Mouse (Mus musculus) C2C12 (cell line): ENCODE results near the gene Fxyd1.

Experiments
- CTCF ChIP-seq: IDR thresholded peaks from one replicate; pipeline ENCODE4 v1.5.1; 2011; ENCODE audit not compliant: control insufficient read depth, insufficient read depth, insufficient read length
- FOSL1 ChIP-seq: IDR thresholded peaks from one replicate; pipeline ENCODE4 v1.8.0; 2011; ENCODE audit warnings: mild to moderate bottlenecking, low read length; ENCODE audit not compliant: poor library complexity, insufficient read depth, severe bottlenecking
- MAX ChIP-seq: IDR thresholded peaks from one replicate; pipeline ENCODE4 v1.6.1; 2011; ENCODE audit warnings: mild to moderate bottlenecking, control low read depth
- MYOD1 ChIP-seq: IDR thresholded peaks from one replicate; pipeline ENCODE4 v1.6.1; 2011; ENCODE audit warnings: low read depth; ENCODE audit not compliant: control insufficient read depth, insufficient read length
- MYOG ChIP-seq: IDR thresholded peaks from one replicate; pipeline ENCODE4 v1.6.1; 2011; ENCODE audit not compliant: control insufficient read depth, insufficient read length; ENCODE audit errors: extremely low read depth
- USF1 ChIP-seq: IDR thresholded peaks from one replicate; pipeline ENCODE4 v1.6.1; 2011; ENCODE audit warnings: low read depth, mild to moderate bottlenecking, control low read depth, moderate library complexity

DNA sequence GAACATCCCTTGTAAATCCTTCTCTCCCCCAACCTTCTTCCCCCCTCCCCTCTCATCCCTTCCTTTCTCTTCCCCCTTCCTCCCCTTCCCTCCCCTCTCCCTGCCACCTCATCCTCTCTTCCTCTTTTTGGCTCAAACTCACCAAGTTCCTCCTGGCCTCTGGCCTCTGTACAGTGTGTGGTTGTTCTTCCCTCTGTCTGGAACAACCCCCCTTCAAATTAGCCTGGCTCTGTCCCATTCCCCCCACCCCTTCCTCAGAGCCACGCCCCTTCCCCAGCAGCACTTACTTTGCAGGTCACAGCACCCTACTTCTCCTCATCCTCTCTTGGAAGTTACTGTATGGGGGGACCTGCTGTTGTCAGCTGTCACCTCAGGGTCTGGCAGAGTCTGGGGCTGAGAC is 48.8 kb downstream of the Fxyd1 start:
- TF ChIP-seq CTCF: no peak
- no peak for TF ChIP-seq MAX
- TF ChIP-seq MYOD1: no peak
- no peak for TF ChIP-seq USF1
- TF ChIP-seq FOSL1: no peak
- no peak for TF ChIP-seq MYOG
